Mouse (Mus musculus): ENCODE results near the gene Cul4a.

Cul4a gene

DNA sequence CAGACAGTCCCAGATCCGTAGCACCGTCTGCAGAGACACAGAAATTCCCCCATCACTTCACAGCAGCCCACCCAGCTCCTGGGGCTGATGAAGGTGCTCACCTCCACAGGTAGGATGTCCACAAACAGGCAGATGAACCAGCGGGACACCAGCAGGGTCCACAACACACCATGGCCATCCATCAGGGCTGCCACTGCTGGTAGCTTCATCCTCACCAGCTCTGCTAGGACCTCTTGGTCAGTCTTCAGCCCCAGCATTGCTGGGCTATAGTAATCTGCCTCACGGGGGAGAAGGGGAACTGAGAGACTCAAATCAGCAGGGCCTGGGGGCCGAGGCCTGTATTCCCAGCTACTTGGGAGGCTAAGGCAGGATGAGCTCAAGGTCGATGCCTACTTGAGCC is 74.1 kb downstream of the Cul4a start:
- no peak for DNase-seq (ENCODE audit: extremely low spot score, low spot score)

DNA sequence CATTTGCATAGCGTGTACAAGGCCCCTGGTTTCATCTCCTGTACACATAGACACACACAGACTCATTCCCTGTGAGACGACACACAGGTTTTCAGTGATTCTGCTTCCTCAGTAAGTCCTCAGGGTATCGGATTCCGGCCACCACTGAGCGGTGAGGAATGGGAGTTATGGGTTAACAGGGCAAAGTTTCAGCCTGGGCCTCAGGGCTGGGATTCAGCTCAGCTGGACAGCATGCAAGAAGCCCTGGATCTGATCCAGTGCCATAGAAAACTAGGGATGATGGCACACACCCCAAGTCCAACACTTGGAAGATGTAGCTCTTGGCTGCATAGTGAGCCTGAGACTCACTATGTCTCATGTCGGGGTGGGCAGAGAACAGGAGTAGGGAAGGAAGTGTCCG is 74.5 kb downstream of the Cul4a start:
- no peak for DNase-seq (ENCODE audit: extremely low spot score, low spot score)

DNA sequence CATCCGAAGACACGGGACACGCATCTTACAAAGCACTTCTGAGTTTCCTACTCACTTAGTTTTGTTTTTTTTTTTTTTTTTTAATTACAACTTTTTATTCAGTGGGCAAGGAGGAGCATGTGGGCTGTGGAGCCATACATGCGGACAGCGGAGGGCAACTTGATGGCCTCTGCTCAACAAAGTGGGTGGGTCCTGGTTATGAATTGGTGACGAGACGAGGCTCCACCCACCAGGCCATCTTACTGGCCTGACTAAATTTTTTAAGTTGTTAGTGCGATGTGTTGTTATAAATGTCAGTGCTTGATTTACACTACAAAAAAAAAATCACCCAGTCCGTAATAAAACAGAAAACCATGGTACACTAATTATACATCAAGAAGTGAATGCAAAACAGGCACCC is 75.0 kb downstream of the Cul4a start:
- no peak for DNase-seq (ENCODE audit: extremely low spot score, low spot score)

DNA sequence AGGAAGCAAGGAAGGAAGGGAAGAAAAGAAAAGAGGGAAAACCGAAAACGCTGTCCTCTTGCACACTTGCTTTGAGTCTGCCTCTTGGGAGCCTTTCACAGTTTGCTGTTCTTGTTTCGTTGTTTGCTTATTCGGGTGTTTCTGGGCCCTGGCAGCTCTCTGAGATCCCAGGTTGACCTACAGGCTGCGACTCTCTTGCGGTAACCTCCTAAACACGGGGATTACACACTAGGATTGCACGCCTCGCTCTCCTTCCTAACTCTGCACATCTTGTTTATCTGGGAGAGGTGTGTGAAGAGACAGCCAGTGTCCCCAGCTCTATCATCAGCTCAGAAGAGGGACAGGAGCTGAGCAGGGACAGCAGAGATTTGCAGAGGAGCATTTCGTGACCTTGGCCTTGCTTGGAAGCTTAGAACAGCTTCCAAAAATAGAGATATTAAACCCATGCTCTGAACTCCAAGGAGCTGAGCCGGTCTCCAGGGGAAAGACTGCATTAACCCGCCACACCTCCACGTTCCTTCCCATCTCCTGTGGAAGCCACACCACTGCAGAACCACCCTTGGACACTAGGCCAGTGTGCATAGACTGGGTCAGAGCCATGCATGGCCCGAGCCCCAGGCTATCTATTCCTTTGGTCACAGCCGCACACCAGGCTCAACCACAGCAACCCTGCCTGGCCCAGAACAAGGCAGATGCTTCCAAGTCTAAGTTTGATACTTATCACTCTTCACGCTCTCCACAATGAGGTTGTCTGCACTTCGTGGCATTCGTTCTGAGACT is 75.7 kb downstream of the Cul4a start:
- DNase-seq (ENCODE audit: extremely low spot score, low spot score), result no peak

DNA sequence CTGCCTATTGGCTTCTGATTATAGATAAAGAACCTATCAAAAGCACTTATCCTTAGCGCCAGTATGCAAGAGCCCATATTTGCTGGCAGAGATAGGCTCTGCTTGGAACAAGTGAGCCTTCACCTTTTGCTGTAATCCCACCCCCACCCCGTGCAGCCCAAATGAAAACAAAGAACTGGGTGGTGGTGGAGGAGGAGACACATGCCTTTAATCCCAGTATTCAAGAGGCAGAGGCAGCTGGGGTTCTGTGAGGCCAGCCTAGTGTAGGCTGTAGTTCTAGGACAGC is 76.2 kb downstream of the Cul4a start:
- DNase-seq (ENCODE audit: extremely low spot score, low spot score), result no peak

DNA sequence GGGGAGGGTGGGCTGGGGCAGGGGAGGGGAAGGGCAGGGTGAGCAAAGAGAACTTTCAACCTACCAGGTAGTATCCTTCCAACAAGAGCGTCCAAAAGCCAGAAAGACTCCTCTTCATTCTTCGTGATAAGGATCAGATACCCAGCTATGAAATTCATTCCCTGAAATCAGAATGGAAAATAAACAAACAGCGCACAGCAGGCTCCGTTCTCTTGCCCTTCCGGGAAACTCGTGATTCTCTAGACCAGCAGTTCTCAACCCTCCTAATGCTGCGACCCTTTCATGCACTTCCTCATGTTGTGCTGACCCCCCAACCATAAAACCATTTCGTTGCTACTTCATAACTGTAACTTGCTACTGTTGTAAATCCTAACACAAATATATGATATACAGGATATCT is 81.4 kb downstream of the Cul4a start:
- no peak for DNase-seq (ENCODE audit: extremely low spot score, low spot score)

DNA sequence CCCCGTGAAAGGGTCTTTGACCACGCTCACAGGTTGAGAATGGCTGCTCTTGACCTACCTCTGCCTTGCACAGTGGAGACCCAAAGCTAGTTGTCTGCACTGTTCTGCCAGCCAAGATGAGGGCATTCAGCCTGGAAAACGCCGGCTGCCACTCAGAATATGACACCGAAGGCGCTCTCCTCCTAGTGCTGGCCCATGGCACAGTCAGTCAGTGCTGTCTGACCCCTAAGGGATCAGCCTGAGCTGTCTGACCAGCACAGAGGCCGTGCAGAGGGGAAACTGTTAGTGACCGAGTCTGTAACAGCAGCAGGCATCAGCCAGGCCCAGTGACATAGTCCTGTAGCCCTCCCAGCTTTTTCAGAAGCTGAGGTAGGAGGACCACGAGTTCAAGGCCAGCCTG is 81.8 kb downstream of the Cul4a start:
- no peak for DNase-seq (ENCODE audit: extremely low spot score, low spot score)

DNA sequence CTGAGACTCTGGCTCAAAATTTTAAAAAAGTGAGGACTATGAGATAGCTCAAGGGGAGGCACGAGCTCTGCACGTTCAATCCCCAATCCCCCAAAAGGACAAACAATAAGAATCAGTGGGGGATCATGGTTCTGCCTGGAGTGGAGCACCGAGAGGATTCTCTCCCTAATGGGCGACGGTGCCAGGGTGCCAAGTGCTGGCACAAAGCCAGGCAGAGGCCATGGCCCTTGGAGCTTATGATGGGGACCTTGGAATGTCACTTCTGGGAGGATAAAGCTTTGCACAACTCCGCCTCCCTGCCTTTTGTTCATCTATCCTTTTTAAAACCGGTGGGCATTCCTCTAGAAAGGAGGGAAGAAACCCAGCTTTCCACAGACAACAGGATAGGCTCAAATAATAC is 82.2 kb downstream of the Cul4a start:
- no peak for DNase-seq (ENCODE audit: extremely low spot score, low spot score)

DNA sequence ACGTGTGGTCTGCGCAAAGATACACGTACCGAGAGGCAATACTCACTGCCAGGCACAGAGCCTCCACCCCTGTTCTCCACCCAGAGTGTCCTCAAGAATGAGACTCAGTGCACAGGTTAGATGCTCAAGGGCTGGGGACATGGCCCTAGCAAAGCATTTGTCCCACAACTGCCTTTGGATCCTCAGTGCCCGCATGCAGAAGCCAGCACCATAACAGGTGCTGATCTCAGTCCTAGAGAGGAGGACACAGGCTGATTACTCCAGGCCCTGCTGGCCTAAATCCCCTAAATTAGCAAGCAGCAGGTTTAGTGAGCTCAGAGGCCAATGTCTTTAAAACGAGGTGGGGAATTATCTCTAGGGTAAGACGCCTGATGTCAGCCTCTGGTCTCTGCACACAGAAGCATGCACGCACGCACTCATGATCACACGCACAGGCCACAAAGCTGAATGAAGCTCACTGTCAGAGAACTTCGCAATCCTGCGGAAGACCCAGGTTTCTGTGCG is 82.7 kb downstream of the Cul4a start:
- no peak for DNase-seq (ENCODE audit: extremely low spot score, low spot score)

DNA sequence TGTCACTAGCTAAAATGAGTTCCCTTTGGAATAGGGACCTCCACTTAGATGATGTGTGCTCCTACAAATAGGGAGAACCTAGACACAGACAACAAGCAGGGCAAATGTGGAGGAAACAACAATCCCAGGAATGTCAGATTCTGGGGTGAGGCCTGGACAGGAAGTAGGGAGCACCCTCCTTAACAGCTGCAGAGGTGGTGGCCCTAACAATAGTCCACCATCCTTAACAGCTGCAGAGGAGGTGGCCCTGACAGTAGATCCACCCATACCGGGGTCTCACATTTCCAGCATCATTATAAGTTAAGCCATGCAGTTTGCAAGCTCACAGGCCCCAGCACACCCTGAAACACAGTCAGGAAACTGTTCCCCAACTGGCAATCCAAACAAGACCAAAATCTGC is 83.4 kb downstream of the Cul4a start:
- no peak for DNase-seq (ENCODE audit: extremely low spot score, low spot score)

DNA sequence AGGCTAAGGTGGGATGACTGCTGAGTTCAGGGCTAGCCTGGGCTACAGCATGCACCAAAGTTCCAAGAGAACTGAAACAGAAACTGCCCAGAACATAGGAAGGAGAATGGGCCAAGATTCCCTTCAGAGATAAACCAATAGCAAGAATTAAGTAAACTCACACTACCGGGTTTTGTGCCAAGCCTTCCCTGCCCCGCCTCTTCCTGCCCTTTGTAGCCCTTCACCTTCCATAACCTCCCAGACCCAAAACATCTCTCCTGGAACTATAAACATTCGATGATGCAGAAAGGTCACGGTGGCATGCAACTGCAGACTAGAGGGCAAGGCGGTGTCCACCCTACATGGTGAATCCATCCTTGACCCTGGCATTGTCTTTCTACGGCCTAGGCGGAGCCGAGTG is 84.8 kb downstream of the Cul4a start:
- no peak for DNase-seq (ENCODE audit: extremely low spot score, low spot score)

DNA sequence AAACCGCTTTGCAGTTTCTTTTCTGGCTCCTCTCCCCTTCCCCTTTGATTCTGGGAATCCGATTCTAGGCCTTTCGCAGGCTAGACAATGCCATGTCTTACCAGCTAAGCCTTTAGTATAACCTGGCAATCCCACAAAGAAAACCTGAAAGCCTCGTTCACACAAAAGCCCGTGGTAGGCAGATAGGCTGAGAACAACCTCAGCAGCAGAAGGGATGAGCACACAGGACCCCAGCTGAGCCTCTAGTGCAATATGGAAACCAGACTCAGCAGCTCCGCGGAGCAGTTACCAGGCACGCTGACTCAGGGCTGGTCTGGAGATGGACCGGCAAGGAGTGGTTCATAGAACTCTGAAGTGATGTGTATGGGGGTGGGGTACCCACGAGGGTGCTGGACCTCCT is 89.4 kb downstream of the Cul4a start:
- no peak for DNase-seq (ENCODE audit: extremely low spot score, low spot score)

DNA sequence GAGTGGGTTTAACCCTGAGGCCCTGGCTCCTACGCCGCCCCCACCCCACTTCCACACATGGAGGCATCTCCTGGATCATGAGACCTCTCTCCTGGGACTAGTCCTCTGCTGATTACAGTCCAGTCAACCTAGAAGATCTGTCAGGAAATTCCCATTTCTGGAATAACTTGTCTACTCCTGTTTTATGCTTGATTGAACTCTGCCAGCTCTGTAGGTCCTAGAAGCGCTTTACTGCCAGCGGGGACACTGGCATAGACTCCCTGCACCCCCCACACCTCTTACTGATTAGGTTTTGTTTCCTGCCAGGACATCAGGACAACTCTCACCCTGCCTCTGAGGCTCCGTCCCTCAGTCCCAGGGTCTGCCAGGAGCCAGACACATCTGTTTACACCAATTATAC is 92.1 kb downstream of the Cul4a start:
- no peak for DNase-seq (ENCODE audit: extremely low spot score, low spot score)

Data from neural tube, embryonic 10.5 days (tissue).